Mouse (Mus musculus) lung, embryonic 16.5 days (tissue): ENCODE measurements around the gene Cbx1. TPM values are rescaled to one million over a fixed set of nuclear protein-coding genes. Genes with fewer than 3 reads are reported as not detected.

ENCODE experiments used
- ATAC-seq: fragments of 200-750 bp; cut with Nextera tagmentation; 2 replicates; pipeline ENCODE4 v1.8.0; 2017; ENCODE audit warnings: low read depth, mild to moderate bottlenecking, moderate library complexity
- H3K27ac ChIP-seq: fragments of 300-500 bp; sonication (generic); 2 replicates; pipeline ENCODE4 v1.5.1; 2014; ENCODE audit warnings: mild to moderate bottlenecking, control low read depth, low read length
- H3K27me3 ChIP-seq: fragments of 300-500 bp; sonication (generic); 2 replicates; pipeline ENCODE4 v1.6.1; 2014; ENCODE audit warnings: low read depth, low read length, mixed read lengths; ENCODE audit not compliant: control insufficient read depth, insufficient read depth
- H3K36me3 ChIP-seq: fragments of 300-500 bp; sonication (generic); 2 replicates; pipeline ENCODE4 v1.6.1; 2014; ENCODE audit warnings: low read length; ENCODE audit not compliant: control insufficient read depth, insufficient read depth
- H3K4me1 ChIP-seq: fragments of 300-500 bp; sonication (generic); replicated peaks from 2 replicates; pipeline ENCODE4 v1.6.1; 2014; ENCODE audit warnings: low read length, mixed read lengths; ENCODE audit not compliant: control insufficient read depth, insufficient read depth
- H3K4me2 ChIP-seq: fragments of 300-500 bp; sonication (generic); 2 replicates; pipeline ENCODE4 v1.6.1; 2014; ENCODE audit warnings: low read depth, low read length, control low read depth
- H3K4me3 ChIP-seq: fragments of 300-500 bp; sonication (generic); 2 replicates; pipeline ENCODE4 v1.5.1; 2014; ENCODE audit warnings: mild to moderate bottlenecking, low read length, control low read depth
- H3K9ac ChIP-seq: fragments of 300-500 bp; sonication (generic); 2 replicates; pipeline ENCODE4 v1.6.1; 2014; ENCODE audit warnings: low read length, control low read depth
- H3K9me3 ChIP-seq: fragments of 300-500 bp; sonication (generic); 2 replicates; pipeline ENCODE4 v1.6.1; 2016; ENCODE audit warnings: low read length; ENCODE audit not compliant: control insufficient read depth
- WGBS: fragments of 180-500 bp; shearing (Covaris S2); extraction: QIAGEN DNeasy Blood & Tissue Kit; methylation state at CpG from one replicate; pipeline ENCODE4 v1.1.7; 2014; 5-methylcytosine and 5-hydroxymethylcytosine counted together
- polyA plus RNA-seq: library from polyadenylated mRNA; unstranded; fragments of >200 nt; fragmentation: Nextera tagmentation; extraction: Ambion mirVana; gene quantifications from 2 replicates; pipeline ENCODE4 v1.2.1, GENCODE M21; 2015

Cbx1 gene
- polyA plus RNA-seq, 1 experiment from 2014 or later: 100 TPM

GRCm38 (mm10) chr11:96827062-96827581 lies 38.2 kb downstream of the Cbx1 start:
- Histone ChIP-seq H3K9ac (peak overlapping the region; percentile 29; the same call in 1 of the 2 replicates), H3K27me3 (no peaks in the 10 kb centered on the region), H3K27ac (peak overlapping the region; percentile 7), H3K4me3 (peak overlapping the region; percentile 21), H3K4me2 (peak overlapping the region; percentile 43), H3K36me3 (peaks cover 6% of the 10 kb centered on the region), H3K4me1 (peaks cover 63% of the 10 kb centered on the region), H3K9me3 (no peaks in the 10 kb centered on the region)
- no peak for ATAC-seq
- 62% methylated on average over 12 of the region's 12 CpGs for WGBS

- H3K27ac ChIP-seq: no peak overlapping the region
Observed at GRCm38 (mm10) chr11:96827917-96828316, 39.0 kb downstream of the Cbx1 start.

GRCm38 (mm10) chr11:96828881-96829280 lies 40.0 kb downstream of the Cbx1 start:
- H3K27ac ChIP-seq: peak overlapping the region; percentile 98
- peaks cover 52% of the 10 kb centered on the region for H3K4me1 ChIP-seq
- ATAC-seq: no peak
- peaks cover 5% of the 10 kb centered on the region; the same call in 1 of the 2 replicates for H3K36me3 ChIP-seq
- peak overlapping the region; percentile 66 for H3K4me3 ChIP-seq
- H3K27me3 ChIP-seq: no peaks in the 10 kb centered on the region
- no peaks in the 10 kb centered on the region for H3K9me3 ChIP-seq
- peak overlapping the region; percentile 69 for H3K4me2 ChIP-seq
- WGBS: 7% methylated on average over 10 of the region's 10 CpGs
- peak overlapping the region; percentile 81 for H3K9ac ChIP-seq

More at GRCm38 (mm10) chr11:96827917-96828316, 39.0 kb downstream of the Cbx1 start:
- Histone ChIP-seq H3K4me1 (peaks cover 61% of the 10 kb centered on the region), H3K27me3 (no peaks in the 10 kb centered on the region), H3K4me3 (0 out of 2 replicates have a peak overlapping the region, but pooled peaks have one; percentile 3), H3K4me2 (peak overlapping the region; percentile 43), H3K9ac (peak overlapping the region; percentile 38), H3K9me3 (no peaks in the 10 kb centered on the region), H3K36me3 (peaks cover 5% of the 10 kb centered on the region; the same call in 1 of the 2 replicates)
- no peak for ATAC-seq
- WGBS: 63% methylated on average over 9 of the region's 9 CpGs

GRCm38 (mm10) chr11:96829403-96829812 lies 40.5 kb downstream of the Cbx1 start:
- WGBS: under 1% methylated on average over 33 of the region's 33 CpGs
- Histone ChIP-seq H3K36me3 (peaks cover 5% of the 10 kb centered on the region; the same call in 1 of the 2 replicates), H3K27me3 (no peaks in the 10 kb centered on the region), H3K9ac (peak overlapping the region; percentile 81), H3K9me3 (no peaks in the 10 kb centered on the region), H3K27ac (peak overlapping the region; percentile 98), H3K4me3 (peak overlapping the region; percentile 66), H3K4me1 (peaks cover 48% of the 10 kb centered on the region), H3K4me2 (peak overlapping the region; percentile 69)
- ATAC-seq: peak; percentile 84

- WGBS: under 1% methylated on average over 51 of the region's 51 CpGs
- Histone ChIP-seq H3K9me3 (no peaks in the 10 kb centered on the region), H3K4me3 (peak within 1 kb of the TSS; percentile 75), H3K4me1 (peaks cover 42% of the 10 kb centered on the region), H3K4me2 (peak within 1 kb of the TSS; percentile 69), H3K9ac (peak within 1 kb of the TSS; percentile 81), H3K27ac (peak within 1 kb of the TSS; percentile 98), H3K36me3 (peaks cover 5% of the 10 kb centered on the region; the same call in 1 of the 2 replicates), H3K27me3 (no peaks in the 10 kb centered on the region)
- ATAC-seq: peak; percentile 98
Observed at GRCm38 (mm10) chr11:96829813-96830538, 41.0 kb downstream of the Cbx1 start, which contains the start of gene Nfe2l1. Gene Nfe2l1, minus strand, starts transcription at chr11:96829968.

- 12% methylated on average over 13 of the region's 13 CpGs for WGBS
- H3K27me3 ChIP-seq: no peaks in the 10 kb centered on the region
- no peak for ATAC-seq
- peaks cover 35% of the 10 kb centered on the region for H3K4me1 ChIP-seq
- peak overlapping the region; percentile 64 for H3K4me2 ChIP-seq
- H3K9me3 ChIP-seq: no peaks in the 10 kb centered on the region
- H3K9ac ChIP-seq: peak overlapping the region; percentile 78
- H3K36me3 ChIP-seq: peaks cover 5% of the 10 kb centered on the region; the same call in 1 of the 2 replicates
- peak overlapping the region; percentile 75 for H3K4me3 ChIP-seq
- peak overlapping the region; percentile 94 for H3K27ac ChIP-seq
Observed at GRCm38 (mm10) chr11:96830539-96831216, 41.8 kb downstream of the Cbx1 start.

- H3K4me3 ChIP-seq: no peak overlapping the region
- H3K4me2 ChIP-seq: no peak overlapping the region
- 59% methylated on average over 4 of the region's 4 CpGs for WGBS
Observed at GRCm38 (mm10) chr11:96831516-96831915, 42.6 kb downstream of the Cbx1 start.

GRCm38 (mm10) chr11:96832541-96832940 lies 43.6 kb downstream of the Cbx1 start:
- Histone ChIP-seq H3K9ac (no peak overlapping the region), H3K27me3 (no peaks in the 10 kb centered on the region), H3K36me3 (no peaks in the 10 kb centered on the region), H3K9me3 (no peaks in the 10 kb centered on the region), H3K4me1 (peaks cover 17% of the 10 kb centered on the region), H3K4me2 (no peak overlapping the region), H3K27ac (no peak overlapping the region), H3K4me3 (no peak overlapping the region)
- ATAC-seq: no peak
- 87% methylated on average over 3 of the region's 3 CpGs for WGBS

More at GRCm38 (mm10) chr11:96831516-96831915, 42.6 kb downstream of the Cbx1 start:
- peaks cover 27% of the 10 kb centered on the region for H3K4me1 ChIP-seq
- H3K9ac ChIP-seq: no peak overlapping the region
- peaks cover 5% of the 10 kb centered on the region; the same call in 1 of the 2 replicates for H3K36me3 ChIP-seq
- no peak for ATAC-seq
- no peaks in the 10 kb centered on the region for H3K27me3 ChIP-seq
- H3K9me3 ChIP-seq: no peaks in the 10 kb centered on the region
- H3K27ac ChIP-seq: no peak overlapping the region

GRCm38 (mm10) chr11:96832973-96833372 lies 44.0 kb downstream of the Cbx1 start:
- ATAC-seq: no peak

More at GRCm38 (mm10) chr11:96832973-96833372, 44.0 kb downstream of the Cbx1 start:
- H3K4me1 ChIP-seq: peaks cover 12% of the 10 kb centered on the region
- WGBS: 41% methylated on average over 2 of the region's 2 CpGs
- no peaks in the 10 kb centered on the region for H3K27me3 ChIP-seq
- no peak overlapping the region for H3K27ac ChIP-seq
- H3K4me3 ChIP-seq: no peak overlapping the region
- H3K4me2 ChIP-seq: no peak overlapping the region
- no peaks in the 10 kb centered on the region for H3K36me3 ChIP-seq
- H3K9ac ChIP-seq: no peak overlapping the region
- H3K9me3 ChIP-seq: no peaks in the 10 kb centered on the region
